Mouse (Mus musculus): ENCODE data around the gene Mrap2. TPM values are rescaled to one million over a fixed set of nuclear protein-coding genes. Genes with fewer than 3 reads are reported as not detected.

The Mrap2 gene
- 0.09 TPM in 1 of 2 replicates, not detected in the other for polyA plus RNA-seq (2012; rRNA removed)

GRCm38 (mm10) chr9:87144106-87144505, at the start of gene Mrap2:
Gene Mrap2, plus strand, starts transcription at chr9:87144306.

Other genes with a start within 250 kb of the Mrap2 start
- gene Ripply2, start 128.8 kb upstream of the Mrap2 start, polyA plus RNA-seq (2012; rRNA removed): not detected in 2 replicates
- 7.7 and 10.2 TPM in 2 replicates for gene Cyb5r4, start 122.3 kb upstream of the Mrap2 start, polyA plus RNA-seq (2012; rRNA removed)
- gene Cep162, start 111.2 kb downstream of the Mrap2 start, polyA plus RNA-seq (2012; rRNA removed): 0.73 and 1.1 TPM in 2 replicates